Mouse (Mus musculus): ENCODE data around the gene Acad12. TPM values are rescaled to one million over a fixed set of nuclear protein-coding genes. Genes with fewer than 3 reads are reported as not detected.

Acad12 gene
- total and polyA plus RNA-seq, 2 experiments, result 9.6 to 10.1 TPM

- no peak for DNase-seq (ENCODE audit: extremely low read depth, low read depth, low spot score)
- TF ChIP-seq POLR2A (IDR thresholded peaks at IDR 0.05; ENCODE audit: extremely low read depth, insufficient read depth, low read length) (no peak), CTCF (IDR thresholded peaks at IDR 0.05; ENCODE audit: low read depth, low read length) (no peak)
- peaks cover 51% of the 10 kb centered on the region for H3K79me2 ChIP-seq (ENCODE audit: control insufficient read depth, insufficient read depth, low read length)
- WGBS, result 88% methylated on average over 5 of the region's 5 CpGs
- peak overlapping the region; percentile 95 for H3K27ac ChIP-seq (replicated peaks; ENCODE audit: insufficient read depth, low read depth, low read length)
- H3K4me1 ChIP-seq (ENCODE audit: control insufficient read depth, insufficient read depth, low read length), result peaks cover 60% of the 10 kb centered on the region
- H3K9ac ChIP-seq (ENCODE audit: low read depth, low read length), result peak overlapping the region; percentile 18
- H3K27me3 ChIP-seq (ENCODE audit: control insufficient read depth, insufficient read depth, low read length), result no peaks in the 10 kb centered on the region
- H3K4me3 ChIP-seq (ENCODE audit: insufficient read depth, low read depth, low read length), result no peak overlapping the region
- peaks cover 8% of the 10 kb centered on the region for H3K36me3 ChIP-seq (ENCODE audit: control insufficient read depth, insufficient read depth, low read length)
Measured at GRCm38 (mm10) chr5:121585699-121586098, 33.0 kb downstream of the Acad12 start.

- no peak for DNase-seq (ENCODE audit: extremely low read depth, low read depth, low spot score)
- no peak overlapping the region; the same call in 1 of the 2 replicates for H3K9ac ChIP-seq (ENCODE audit: low read depth, low read length)
- H3K27ac ChIP-seq (replicated peaks; ENCODE audit: insufficient read depth, low read depth, low read length), result peak overlapping the region; percentile 95
- peaks cover 46% of the 10 kb centered on the region for H3K79me2 ChIP-seq (ENCODE audit: control insufficient read depth, insufficient read depth, low read length)
- H3K4me1 ChIP-seq (ENCODE audit: control insufficient read depth, insufficient read depth, low read length), result peaks cover 54% of the 10 kb centered on the region
- H3K27me3 ChIP-seq (ENCODE audit: control insufficient read depth, insufficient read depth, low read length), result no peaks in the 10 kb centered on the region
- TF ChIP-seq POLR2A (IDR thresholded peaks at IDR 0.05; ENCODE audit: extremely low read depth, insufficient read depth, low read length), result no peak
- no peak for TF ChIP-seq CTCF (IDR thresholded peaks at IDR 0.05; ENCODE audit: low read depth, low read length)
- WGBS, result 68% methylated on average over 10 of the region's 10 CpGs
- H3K36me3 ChIP-seq (ENCODE audit: control insufficient read depth, insufficient read depth, low read length), result peaks cover 11% of the 10 kb centered on the region
- no peak overlapping the region for H3K4me3 ChIP-seq (ENCODE audit: insufficient read depth, low read depth, low read length)
Measured at GRCm38 (mm10) chr5:121585005-121585404, 33.7 kb downstream of the Acad12 start.

GRCm38 (mm10) chr5:121583765-121584501, 34.8 kb downstream of the Acad12 start:
- H3K36me3 ChIP-seq (ENCODE audit: control insufficient read depth, insufficient read depth, low read length), result peaks cover 21% of the 10 kb centered on the region
- peaks cover 48% of the 10 kb centered on the region for H3K4me1 ChIP-seq (ENCODE audit: control insufficient read depth, insufficient read depth, low read length)
- H3K4me3 ChIP-seq (ENCODE audit: insufficient read depth, low read depth, low read length), result peak overlapping the region; percentile 13
- DNase-seq (ENCODE audit: extremely low read depth, low read depth, low spot score), result peak; percentile 98
- peak overlapping the region; percentile 95 for H3K27ac ChIP-seq (replicated peaks; ENCODE audit: insufficient read depth, low read depth, low read length)
- TF ChIP-seq POLR2A (IDR thresholded peaks at IDR 0.05; ENCODE audit: extremely low read depth, insufficient read depth, low read length) (no peak), CTCF (IDR thresholded peaks at IDR 0.05; ENCODE audit: low read depth, low read length) (peak; percentile 86)
- H3K79me2 ChIP-seq (ENCODE audit: control insufficient read depth, insufficient read depth, low read length), result peaks cover 39% of the 10 kb centered on the region
- WGBS, result 17% methylated on average over 12 of the region's 12 CpGs
- peak overlapping the region; percentile 48 for H3K9ac ChIP-seq (ENCODE audit: low read depth, low read length)
- no peaks in the 10 kb centered on the region for H3K27me3 ChIP-seq (ENCODE audit: control insufficient read depth, insufficient read depth, low read length)

- TF ChIP-seq CTCF (IDR thresholded peaks at IDR 0.05; ENCODE audit: low read depth, low read length) (no peak), POLR2A (IDR thresholded peaks at IDR 0.05; ENCODE audit: extremely low read depth, insufficient read depth, low read length) (no peak)
- H3K27me3 ChIP-seq (ENCODE audit: control insufficient read depth, insufficient read depth, low read length), result no peaks in the 10 kb centered on the region
- peak overlapping the region; percentile 62 for H3K27ac ChIP-seq (replicated peaks; ENCODE audit: insufficient read depth, low read depth, low read length)
- peak; percentile 88 for DNase-seq (ENCODE audit: extremely low read depth, low read depth, low spot score)
- H3K79me2 ChIP-seq (ENCODE audit: control insufficient read depth, insufficient read depth, low read length), result peaks cover 21% of the 10 kb centered on the region
- H3K36me3 ChIP-seq (ENCODE audit: control insufficient read depth, insufficient read depth, low read length), result peaks cover 39% of the 10 kb centered on the region
- H3K4me1 ChIP-seq (ENCODE audit: control insufficient read depth, insufficient read depth, low read length), result peaks cover 30% of the 10 kb centered on the region
- WGBS, result 33% methylated on average over 8 of the region's 8 CpGs
- H3K4me3 ChIP-seq (ENCODE audit: insufficient read depth, low read depth, low read length), result no peak overlapping the region
- H3K9ac ChIP-seq (ENCODE audit: low read depth, low read length), result peak overlapping the region; percentile 35; the same call in 1 of the 2 replicates
Measured at GRCm38 (mm10) chr5:121581945-121582344, 36.8 kb downstream of the Acad12 start.

- Histone ChIP-seq H3K4me1 (ENCODE audit: control insufficient read depth, insufficient read depth, low read length) (peaks cover 3% of the 10 kb centered on the region), H3K27ac (replicated peaks; ENCODE audit: insufficient read depth, low read depth, low read length) (no peak overlapping the region), H3K9ac (ENCODE audit: low read depth, low read length) (no peak overlapping the region), H3K36me3 (ENCODE audit: control insufficient read depth, insufficient read depth, low read length) (peaks cover 80% of the 10 kb centered on the region), H3K79me2 (ENCODE audit: control insufficient read depth, insufficient read depth, low read length) (peaks cover 8% of the 10 kb centered on the region), H3K27me3 (ENCODE audit: control insufficient read depth, insufficient read depth, low read length) (no peaks in the 10 kb centered on the region), H3K4me3 (ENCODE audit: insufficient read depth, low read depth, low read length) (no peak overlapping the region)
- WGBS, result 61% methylated on average over 11 of the region's 11 CpGs
- TF ChIP-seq POLR2A (IDR thresholded peaks at IDR 0.05; ENCODE audit: extremely low read depth, insufficient read depth, low read length), result no peak
- TF ChIP-seq CTCF (IDR thresholded peaks at IDR 0.05; ENCODE audit: low read depth, low read length), result no peak
- no peak for DNase-seq (ENCODE audit: extremely low read depth, low read depth, low spot score)
Measured at GRCm38 (mm10) chr5:121576927-121577488, 41.7 kb downstream of the Acad12 start.

GRCm38 (mm10) chr5:121575867-121576266, 42.9 kb downstream of the Acad12 start:
- Histone ChIP-seq H3K4me1 (ENCODE audit: control insufficient read depth, insufficient read depth, low read length) (no peaks in the 10 kb centered on the region), H3K9ac (ENCODE audit: low read depth, low read length) (no peak overlapping the region), H3K36me3 (ENCODE audit: control insufficient read depth, insufficient read depth, low read length) (peaks cover 87% of the 10 kb centered on the region), H3K79me2 (ENCODE audit: control insufficient read depth, insufficient read depth, low read length) (peaks cover 3% of the 10 kb centered on the region), H3K4me3 (ENCODE audit: insufficient read depth, low read depth, low read length) (no peak overlapping the region), H3K27ac (replicated peaks; ENCODE audit: insufficient read depth, low read depth, low read length) (no peak overlapping the region), H3K27me3 (ENCODE audit: control insufficient read depth, insufficient read depth, low read length) (no peaks in the 10 kb centered on the region)
- DNase-seq (ENCODE audit: extremely low read depth, low read depth, low spot score), result no peak
- WGBS, result 95% methylated on average over 11 of the region's 11 CpGs
- TF ChIP-seq POLR2A (IDR thresholded peaks at IDR 0.05; ENCODE audit: extremely low read depth, insufficient read depth, low read length) (no peak), CTCF (IDR thresholded peaks at IDR 0.05; ENCODE audit: low read depth, low read length) (no peak)
